Mouse (Mus musculus) stomach, postnatal 0 days (tissue): ENCODE data around the gene Mtmr11.

Source experiments
- CTCF ChIP-seq: IDR thresholded peaks from 2 replicates; pipeline ENCODE4 v1.5.1; 2016; ENCODE audit warnings: antibody characterized with exemption, low read depth, mild to moderate bottlenecking, moderate library complexity
- EP300 ChIP-seq: optimal IDR thresholded peaks from 2 replicates; pipeline ENCODE3; 2016; ENCODE audit warnings: antibody characterized with exemption

DNA sequence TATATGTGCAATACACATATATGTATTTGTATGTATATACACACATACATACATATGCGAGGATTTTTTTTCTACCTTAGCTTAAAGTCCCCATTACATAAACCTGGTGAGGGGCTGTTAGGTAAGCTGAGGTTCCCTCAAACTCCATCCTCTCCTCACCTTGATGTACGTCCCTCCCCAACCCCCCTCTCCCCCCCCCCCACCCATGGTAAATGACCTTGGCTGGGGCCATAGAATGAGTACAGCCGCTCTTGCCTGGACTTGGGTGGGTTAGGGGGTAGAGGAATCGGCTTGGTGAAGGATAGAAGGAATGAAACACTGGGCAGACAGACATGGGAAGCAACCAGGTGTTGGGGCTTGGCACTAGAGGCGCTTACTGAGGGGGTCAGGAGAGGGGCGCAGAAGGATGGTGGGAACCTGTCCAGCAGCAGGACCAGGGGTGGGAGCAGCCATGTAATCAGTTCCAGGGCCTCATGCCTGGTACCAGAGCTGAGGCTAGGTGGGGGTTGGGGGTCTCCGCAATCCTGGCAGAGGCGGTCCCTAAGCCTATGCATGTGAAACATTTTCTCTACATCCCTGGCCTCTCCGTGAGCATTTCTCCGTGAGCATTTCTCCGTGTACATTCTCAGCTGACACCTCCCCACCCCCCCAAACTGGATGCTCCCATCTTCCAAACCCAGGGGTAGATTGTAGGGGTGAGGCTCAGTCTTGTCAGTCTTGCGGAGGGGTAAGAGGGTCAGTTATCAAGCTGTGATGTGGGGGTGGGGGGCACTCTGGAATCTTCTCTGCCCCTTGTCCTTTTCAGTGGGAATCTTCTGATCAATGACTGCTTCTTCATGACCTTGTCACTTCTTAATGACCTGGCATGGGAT, 19.9 kb downstream of the Mtmr11 start:
- TF ChIP-seq CTCF = no peak
- no peak for TF ChIP-seq EP300
